Mouse (Mus musculus) liver, postnatal 0 days (tissue): ENCODE results near the gene Gm29776.

ENCODE experiments used
- CTCF ChIP-seq: sonication (generic); IDR thresholded peaks from 2 replicates; pipeline ENCODE4 v1.5.1; 2016; ENCODE audit warnings: antibody characterized with exemption, low read depth
- EP300 ChIP-seq: IDR thresholded peaks from 2 replicates; pipeline ENCODE4 v1.6.1; 2016; ENCODE audit warnings: antibody characterized with exemption, low read depth, mild to moderate bottlenecking

DNA sequence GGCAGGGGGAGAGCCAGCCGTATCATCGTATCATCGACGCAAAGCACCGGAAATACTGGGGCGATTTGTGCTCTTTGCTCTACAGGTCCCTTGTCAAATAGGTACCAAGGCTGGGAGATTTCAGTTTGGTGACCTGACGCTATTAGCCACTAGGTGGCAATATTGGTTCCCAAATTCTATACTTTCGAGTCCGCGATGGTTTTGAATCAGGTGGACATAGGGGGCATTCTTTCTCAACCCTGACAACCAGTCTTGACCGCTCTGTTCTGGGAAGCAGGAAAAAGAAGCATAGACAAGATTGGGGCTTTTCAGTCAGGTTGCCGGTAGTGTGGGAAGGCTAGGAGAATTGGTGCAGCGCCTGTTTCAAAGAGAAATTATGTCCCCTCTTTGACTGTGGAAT lies 15.5 kb upstream of the Gm29776 start:
- TF ChIP-seq CTCF (peak; percentile 90), EP300 (no peak)
